Mouse (Mus musculus): ENCODE measurements around the gene Nudc.

Nudc gene

GRCm38 (mm10) chr4:133545272-133546231, at the start of gene Nudc:
Nudc (minus strand) TSS chr4:133545996.
- peak; percentile 94 to 95 for DNase-seq

DNA sequence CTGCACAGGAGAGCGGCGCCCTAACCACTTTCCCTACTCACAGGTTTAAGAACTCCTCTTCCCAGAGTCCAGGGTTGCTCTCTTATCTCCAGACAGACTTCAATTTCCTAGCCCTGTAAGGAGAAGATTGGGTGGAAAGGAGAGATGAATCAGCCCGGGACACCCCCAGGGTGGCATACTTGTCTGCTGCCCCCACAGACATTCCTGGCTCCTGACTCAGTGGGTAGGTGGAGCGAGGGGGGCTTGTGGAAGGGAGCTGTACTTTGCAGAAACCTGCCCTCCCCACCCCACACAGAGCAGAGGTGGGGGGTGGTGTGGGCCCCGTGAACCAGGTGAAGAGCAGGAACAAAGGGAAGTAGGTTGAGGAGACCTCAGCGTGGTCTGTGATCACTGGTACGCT, 49.7 kb upstream of the Nudc start:
- no peak for DNase-seq

- peak in 1 of 2 experiments; percentile 50 for DNase-seq
These were observed 46.8 kb upstream of the Nudc start for GRCm38 (mm10) chr4:133592570-133592969.

GRCm38 (mm10) chr4:133584059-133584951, 38.5 kb upstream of the Nudc start, which contains the start of gene Gpn2:
Gpn2 (plus strand) TSS chr4:133584362.
- DNase-seq, result peak; percentile 67 to 77

- DNase-seq, result no peak
These were observed 37.9 kb upstream of the Nudc start for GRCm38 (mm10) chr4:133583690-133584058.

DNA sequence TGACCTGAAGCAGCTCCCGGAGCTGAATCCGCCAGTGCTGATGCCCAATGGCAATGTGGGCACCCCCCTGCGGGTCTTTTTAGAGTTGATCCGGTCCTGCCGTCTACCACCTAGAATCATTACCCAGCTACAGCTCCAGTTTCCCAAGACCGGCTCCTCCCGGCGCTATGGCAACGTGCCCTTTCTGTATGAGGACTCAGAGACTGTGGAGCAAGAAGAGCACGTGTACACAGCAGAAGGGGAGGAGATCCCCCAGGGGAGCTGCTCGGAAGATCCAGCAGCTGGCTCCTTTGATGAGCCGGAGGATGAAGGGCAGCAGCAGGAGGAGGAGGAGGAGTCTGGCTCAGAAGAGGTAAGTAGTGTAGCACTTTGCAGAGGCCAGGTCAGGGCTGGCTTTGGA, 32.2 kb upstream of the Nudc start:
- no peak for DNase-seq

DNA sequence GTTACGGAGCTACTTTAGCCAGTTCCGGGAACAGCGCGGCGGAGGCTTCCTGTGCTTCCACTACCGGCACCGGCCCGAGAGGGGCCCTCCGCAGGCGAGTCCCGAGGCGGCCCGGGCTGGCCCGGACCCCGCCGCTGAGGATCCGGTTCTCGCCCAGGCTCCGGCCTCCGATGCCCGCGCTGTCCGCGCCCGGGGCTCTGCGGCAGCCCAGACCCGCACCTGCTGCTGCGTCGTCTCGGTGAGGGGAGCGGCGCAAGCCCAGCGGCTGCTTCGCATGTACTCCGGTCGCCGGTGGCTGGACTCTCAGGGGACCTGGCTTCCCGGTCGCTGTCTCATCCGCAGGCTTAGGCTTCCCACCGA, 29.0 kb upstream of the Nudc start:
- DNase-seq, result no peak

- peak; percentile 65 to 72 for DNase-seq
These were observed 28.5 kb upstream of the Nudc start, which contains the start of gene Gpatch3 for GRCm38 (mm10) chr4:133574070-133574842. Gpatch3 (plus strand) TSS chr4:133574745.

DNA sequence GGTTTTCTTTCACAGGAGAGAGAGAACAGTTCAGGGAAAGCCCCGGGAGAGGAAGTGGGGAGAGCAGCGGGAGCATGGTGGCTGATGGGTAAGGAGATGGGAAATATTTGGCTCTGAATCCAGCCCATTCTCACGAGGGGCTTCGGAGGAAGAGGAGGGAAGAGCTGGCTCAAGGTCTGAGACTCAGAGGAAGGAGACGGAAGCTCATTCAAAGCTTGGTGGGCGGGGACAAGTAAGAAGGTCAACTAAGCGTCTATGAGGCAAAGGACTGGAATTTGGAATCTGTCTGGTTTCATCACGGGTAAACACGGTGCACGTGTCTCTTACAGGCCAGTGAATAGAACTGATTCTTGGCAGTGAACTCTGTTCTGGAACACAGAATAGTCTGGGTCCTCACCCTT, 24.3 kb upstream of the Nudc start:
- DNase-seq, result no peak

- no peak for DNase-seq
These were observed 23.7 kb upstream of the Nudc start for GRCm38 (mm10) chr4:133569291-133570065.

- DNase-seq, result no peak
These were observed 21.5 kb upstream of the Nudc start for GRCm38 (mm10) chr4:133567251-133567650.

GRCm38 (mm10) chr4:133563123-133563571, 17.4 kb upstream of the Nudc start:
- DNase-seq, result no peak

DNA sequence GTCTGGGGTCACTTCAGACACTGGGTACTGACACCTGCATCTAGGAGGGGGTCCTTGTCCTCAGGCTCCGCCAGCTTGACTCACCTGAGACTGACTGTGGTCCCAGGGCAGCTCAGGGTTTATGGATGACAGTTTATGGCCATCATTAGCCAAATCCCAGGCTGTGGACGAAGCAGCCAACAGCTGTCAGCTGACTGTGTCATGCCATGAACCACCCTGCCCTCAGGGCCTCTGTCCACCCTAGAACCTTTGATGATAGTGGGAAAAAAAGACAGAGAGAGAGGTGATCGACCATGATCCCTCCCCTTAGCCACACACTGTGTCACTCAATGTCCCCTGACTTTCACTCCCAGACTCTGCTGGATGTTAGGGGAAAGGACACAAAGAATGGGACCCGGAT, 15.8 kb upstream of the Nudc start:
- DNase-seq, result no peak

GRCm38 (mm10) chr4:133559846-133560245, 14.1 kb upstream of the Nudc start:
- no peak for DNase-seq

DNA sequence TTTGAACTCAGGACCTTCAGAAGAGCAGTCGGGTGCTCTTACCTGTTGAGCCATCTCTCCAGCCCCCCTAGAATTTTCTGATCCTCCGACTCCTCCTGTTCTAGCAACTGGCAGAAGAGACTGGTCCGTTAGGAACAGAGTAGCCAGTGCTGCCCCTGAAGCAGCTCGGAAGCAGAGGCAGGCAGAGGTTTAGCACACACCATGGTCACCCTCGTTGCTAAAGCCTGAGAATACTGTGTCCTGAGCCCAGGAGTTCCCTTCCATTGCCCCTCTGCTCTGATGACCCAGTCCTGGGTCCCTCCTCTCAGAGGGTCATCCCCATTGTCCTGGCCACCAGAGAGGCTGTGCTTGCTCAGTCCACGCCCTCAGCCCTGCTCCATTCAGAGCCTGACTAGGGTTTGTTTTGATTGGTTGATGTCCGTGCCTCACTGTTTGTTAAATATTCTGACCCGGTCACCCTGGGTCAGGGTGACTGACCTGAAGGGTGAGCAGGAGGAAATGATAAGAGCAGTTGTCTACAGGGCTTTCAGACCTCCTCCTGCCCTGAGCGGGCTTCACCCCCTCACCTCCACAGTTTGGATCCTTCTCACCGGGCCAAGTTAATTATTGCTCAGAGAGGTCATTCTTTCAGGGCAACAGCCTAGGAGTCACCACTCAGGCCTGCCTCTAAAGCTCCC, 11.4 kb upstream of the Nudc start:
- no peak for DNase-seq

- DNase-seq, result no peak
These were observed 7.9 kb upstream of the Nudc start for GRCm38 (mm10) chr4:133553448-133554330.

- no peak for DNase-seq
These were observed 7.1 kb upstream of the Nudc start, which contains the start of gene Nr0b2 for GRCm38 (mm10) chr4:133552768-133553447. Nr0b2 (plus strand) TSS chr4:133553376.

GRCm38 (mm10) chr4:133552029-133552428, 6.2 kb upstream of the Nudc start:
- DNase-seq, result no peak

DNA sequence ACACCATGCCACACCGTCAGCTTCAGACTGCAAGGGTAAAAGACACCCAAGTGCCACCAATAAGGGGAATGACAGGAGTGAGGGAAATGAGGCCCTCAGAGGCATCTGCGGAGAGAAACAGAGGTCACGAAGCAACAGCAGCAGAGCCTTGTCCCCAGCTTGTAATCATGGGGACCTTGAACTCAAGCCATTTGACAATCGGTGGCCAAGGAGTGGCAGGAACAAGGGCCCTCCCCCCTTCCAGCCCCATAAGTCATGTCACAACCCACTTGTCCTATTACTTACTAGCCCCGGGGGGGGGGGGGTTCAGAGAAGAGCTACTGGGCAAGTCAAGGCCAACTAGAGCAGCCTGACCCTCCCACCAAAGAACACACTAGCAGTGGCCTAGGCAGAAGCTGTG, 9.1 kb downstream of the Nudc start:
- DNase-seq, result no peak
